Comparison of ENCODE assay signal across 9 mouse cellular contexts in genomic region chr2:154173313-154173712, GRCm38 (mm10). TPM values are rescaled to one million over a fixed set of nuclear protein-coding genes. Genes with fewer than 3 reads are reported as not detected.
DNase-seq lines count a peak whose midpoint lies in the region; ATAC-seq and TF ChIP-seq lines count a peak whose summit lies in the region.
"Had no signal": no experiment of that assay in that cellular context is flagged by ENCODE, and none has a peak within 500 bp of the region (broad histone marks: within the 10 kb centered on the region; RNA-seq: fewer than 3 reads in every experiment).

No protein-coding gene starts in this region.

- ATAC-seq in kidney, postnatal 0 days (replicated peaks; ENCODE audit: low FRiP score, low read depth) = no peak
- ATAC-seq in kidney, embryonic 16.5 days (ENCODE audit: low FRiP score, low TSS enrichment) = no peak
- no peak for ATAC-seq in midbrain, postnatal 0 days (ENCODE audit: low FRiP score)

- no peaks in the 10 kb centered on the region for H3K9me3 ChIP-seq in kidney, postnatal 0 days (replicated peaks; ENCODE audit: low read length)
- no peaks in the 10 kb centered on the region for H3K9me3 ChIP-seq in kidney, embryonic 16.5 days (ENCODE audit: low read length)
- no peaks in the 10 kb centered on the region for H3K9me3 ChIP-seq in midbrain, postnatal 0 days (ENCODE audit: low read length)

- no peak overlapping the region for H3K9ac ChIP-seq in kidney, postnatal 0 days (ENCODE audit: low read depth, low read length)
- H3K9ac ChIP-seq in kidney, embryonic 16.5 days (replicated peaks; ENCODE audit: low read length) = no peak overlapping the region
- H3K9ac ChIP-seq in midbrain, postnatal 0 days (replicated peaks; ENCODE audit: low read length, poor library complexity, severe bottlenecking) = no peak overlapping the region

- peak; percentile 86 for TF ChIP-seq CTCF in kidney, postnatal 0 days (IDR thresholded peaks at IDR 0.05; ENCODE audit: low read depth)
- TF ChIP-seq CTCF in midbrain, postnatal 0 days (IDR thresholded peaks at IDR 0.05) = peak; percentile 82

- H3K27me3 ChIP-seq in kidney, postnatal 0 days (ENCODE audit: insufficient read depth, low read length) = no peaks in the 10 kb centered on the region
- no peaks in the 10 kb centered on the region for H3K27me3 ChIP-seq in kidney, embryonic 16.5 days (ENCODE audit: insufficient read depth, low read length)
- no peaks in the 10 kb centered on the region for H3K27me3 ChIP-seq in midbrain, postnatal 0 days (ENCODE audit: insufficient read depth, low read length)

- DNase-seq in adrenal gland, postnatal 14 days = peak; percentile 52
- DNase-seq in adrenal gland, adult 2 months = no peak
- DNase-seq in kidney, postnatal 0 days (ENCODE audit: low spot score) = peak; percentile 66
- DNase-seq in R1 (ENCODE audit: low read depth, low spot score) = peak; percentile 24
- DNase-seq in kidney, postnatal 36 days = peak; percentile 7 to 60
- peak; percentile 73 for DNase-seq in midbrain, postnatal 0 days (ENCODE audit: low spot score)
- no peak for DNase-seq in spleen, postnatal 14 days (ENCODE audit: low spot score in 2 of 2)

- no peak overlapping the region for H3K4me2 ChIP-seq in kidney, postnatal 0 days (ENCODE audit: low read length)
- H3K4me2 ChIP-seq in kidney, embryonic 16.5 days (replicated peaks; ENCODE audit: low read depth, low read length) = no peak overlapping the region
- no peak overlapping the region for H3K4me2 ChIP-seq in midbrain, postnatal 0 days (ENCODE audit: low read depth, low read length, poor library complexity, severe bottlenecking)

- no peak overlapping the region for H3K4me3 ChIP-seq in kidney, postnatal 0 days (replicated peaks; ENCODE audit: low read depth, low read length)
- no peak overlapping the region for H3K4me3 ChIP-seq in kidney, embryonic 16.5 days (ENCODE audit: low read length)
- no peak overlapping the region for H3K4me3 ChIP-seq in midbrain, postnatal 0 days (ENCODE audit: low read depth, low read length)

- no peaks in the 10 kb centered on the region for H3K36me3 ChIP-seq in kidney, postnatal 0 days (ENCODE audit: insufficient read depth, low read length)
- H3K36me3 ChIP-seq in kidney, embryonic 16.5 days (ENCODE audit: insufficient read depth, low read length) = no peaks in the 10 kb centered on the region
- no peaks in the 10 kb centered on the region for H3K36me3 ChIP-seq in midbrain, postnatal 0 days (ENCODE audit: insufficient read depth, low read length)

- H3K27ac ChIP-seq in kidney, postnatal 0 days = no peak overlapping the region
- H3K27ac ChIP-seq in kidney, embryonic 16.5 days (ENCODE audit: low read length) = no peak overlapping the region
- no peak overlapping the region for H3K27ac ChIP-seq in midbrain, postnatal 0 days (ENCODE audit: low read depth, low read length)

- WGBS in kidney, postnatal 0 days = 46% methylated on average over 1 of the region's 1 CpGs
- WGBS in kidney, embryonic 16.5 days = 57% methylated on average over 1 of the region's 1 CpGs
- 45% methylated on average over 1 of the region's 1 CpGs for WGBS in midbrain, postnatal 0 days

- no peaks in the 10 kb centered on the region for H3K4me1 ChIP-seq in kidney, postnatal 0 days (replicated peaks; ENCODE audit: insufficient read depth, low read length)
- 0 out of 2 replicates have a peak, but pooled peaks cover 4% of the 10 kb centered on the region for H3K4me1 ChIP-seq in kidney, embryonic 16.5 days (ENCODE audit: insufficient read depth, low read length)
- no peaks in the 10 kb centered on the region for H3K4me1 ChIP-seq in midbrain, postnatal 0 days (ENCODE audit: insufficient read depth, low read length)

RNA-seq across cellular contexts. Expression of gene Bpifa5, which starts 10.9 kb away (rescaled TPM):
- not detected in 2 replicates for total RNA-seq in adrenal gland, postnatal 14 days (2021)
- total RNA-seq in adrenal gland, adult 2 months (2021) = not detected
- polyA plus RNA-seq in adrenal gland, adult 2 months (2012; rRNA removed) = not detected in 2 replicates
- not detected in 2 replicates for polyA plus RNA-seq in kidney, postnatal 0 days (2015; fragmentation: Nextera tagmentation; extraction: Ambion mirVana)
- polyA plus RNA-seq in kidney, embryonic 16.5 days (2015; fragmentation: Nextera tagmentation; extraction: Ambion mirVana) = not detected in 2 replicates
- total RNA-seq in midbrain, postnatal 0 days (2014; rRNA removed) = not detected in 2 replicates
- not detected in 2 replicates for polyA plus RNA-seq in midbrain, postnatal 0 days (2015; fragmentation: Nextera tagmentation; extraction: Ambion mirVana)
- total RNA-seq: left cerebral cortex, postnatal 36 days had no signal

RNA-seq across cellular contexts. Expression of gene Bpifb1, which starts 17.3 kb away (rescaled TPM):
- not detected in 2 replicates for total RNA-seq in adrenal gland, postnatal 14 days (2021)
- under 1 TPM; 0.17 to 0.23 TPM for total RNA-seq in adrenal gland, adult 2 months (2021)
- polyA plus RNA-seq in adrenal gland, adult 2 months (2012; rRNA removed) = 0.06 and 0.27 TPM in 2 replicates
- polyA plus RNA-seq in kidney, postnatal 0 days (2015; fragmentation: Nextera tagmentation; extraction: Ambion mirVana) = 0.14 TPM in 1 of 2 replicates, not detected in the other
- not detected in 2 replicates for polyA plus RNA-seq in kidney, embryonic 16.5 days (2015; fragmentation: Nextera tagmentation; extraction: Ambion mirVana)
- total RNA-seq in midbrain, postnatal 0 days (2014; rRNA removed) = 0.27 and 0.47 TPM in 2 replicates
- polyA plus RNA-seq in midbrain, postnatal 0 days (2015; fragmentation: Nextera tagmentation; extraction: Ambion mirVana) = 0.72 and 0.83 TPM in 2 replicates

RNA-seq across cellular contexts. Expression of gene Bpifa1, which starts 30.6 kb away (rescaled TPM):
- not detected in 2 replicates for total RNA-seq in adrenal gland, postnatal 14 days (2021)
- total RNA-seq in adrenal gland, adult 2 months (2021) = not detected
- not detected in 2 replicates for polyA plus RNA-seq in adrenal gland, adult 2 months (2012; rRNA removed)
- polyA plus RNA-seq in kidney, postnatal 0 days (2015; fragmentation: Nextera tagmentation; extraction: Ambion mirVana) = not detected in 2 replicates
- polyA plus RNA-seq in kidney, embryonic 16.5 days (2015; fragmentation: Nextera tagmentation; extraction: Ambion mirVana) = 0.29 TPM in 1 of 2 replicates, not detected in the other
- 1.1 TPM in 1 of 2 replicates, not detected in the other for total RNA-seq in midbrain, postnatal 0 days (2014; rRNA removed)
- polyA plus RNA-seq in midbrain, postnatal 0 days (2015; fragmentation: Nextera tagmentation; extraction: Ambion mirVana) = 0.20 and 0.42 TPM in 2 replicates
- total RNA-seq: left cerebral cortex, postnatal 36 days had no signal

RNA-seq across cellular contexts. Expression of gene Bpifa3, which starts 43.2 kb away (rescaled TPM):
- not detected in 2 replicates for total RNA-seq in adrenal gland, postnatal 14 days (2021)
- total RNA-seq in adrenal gland, adult 2 months (2021) = not detected
- polyA plus RNA-seq in adrenal gland, adult 2 months (2012; rRNA removed) = not detected in 2 replicates
- not detected in 2 replicates for polyA plus RNA-seq in kidney, postnatal 0 days (2015; fragmentation: Nextera tagmentation; extraction: Ambion mirVana)
- polyA plus RNA-seq in kidney, embryonic 16.5 days (2015; fragmentation: Nextera tagmentation; extraction: Ambion mirVana) = not detected in 2 replicates
- total RNA-seq in midbrain, postnatal 0 days (2014; rRNA removed) = not detected in 2 replicates
- polyA plus RNA-seq in midbrain, postnatal 0 days (2015; fragmentation: Nextera tagmentation; extraction: Ambion mirVana) = not detected in 2 replicates
- total RNA-seq: left cerebral cortex, postnatal 36 days had no signal

RNA-seq across cellular contexts. Expression of gene Bpifb5, which starts 50.2 kb away (rescaled TPM):
- 0.45 TPM in 1 of 2 replicates, not detected in the other for total RNA-seq in adrenal gland, postnatal 14 days (2021)
- under 1 TPM in 1 of 2 experiments, not detected in 1; 0.17 TPM for total RNA-seq in adrenal gland, adult 2 months (2021)
- polyA plus RNA-seq in adrenal gland, adult 2 months (2012; rRNA removed) = 0.40 and 0.54 TPM in 2 replicates
- 1.2 and 1.5 TPM in 2 replicates for polyA plus RNA-seq in kidney, postnatal 0 days (2015; fragmentation: Nextera tagmentation; extraction: Ambion mirVana)
- 0.73 and 0.81 TPM in 2 replicates for polyA plus RNA-seq in kidney, embryonic 16.5 days (2015; fragmentation: Nextera tagmentation; extraction: Ambion mirVana)
- total RNA-seq in midbrain, postnatal 0 days (2014; rRNA removed) = 0.44 and 0.52 TPM in 2 replicates
- polyA plus RNA-seq in midbrain, postnatal 0 days (2015; fragmentation: Nextera tagmentation; extraction: Ambion mirVana) = 0.27 TPM in 1 of 2 replicates, not detected in the other
- total RNA-seq: left cerebral cortex, postnatal 36 days had no signal

Comparison
In these comparisons a context has a peak if more than half of its experiments do, and no peak if none do; other contexts are left out.
1. DNase-seq: peak in adrenal gland, postnatal 14 days (single experiment), kidney, postnatal 0 days (single experiment), R1 (single experiment), kidney, postnatal 36 days (2 of 2) and midbrain, postnatal 0 days (single experiment); none in adrenal gland, adult 2 months (single experiment) and spleen, postnatal 14 days (0 of 2).